Mouse (Mus musculus): Measurements from ENCODE around the gene Fry. TPM values are rescaled to one million over a fixed set of nuclear protein-coding genes. Genes with fewer than 3 reads are reported as not detected.

Fry gene
- polyA plus RNA-seq, 1 experiment from 2014 or later, result 4.1 TPM

- no peak for ATAC-seq
- H3K9ac ChIP-seq, result no peak overlapping the region
- H3K4me2 ChIP-seq, result no peak overlapping the region
- 87% methylated on average over 2 of the region's 2 CpGs for WGBS (ENCODE audit: insufficient replicate concordance)
- H3K36me3 ChIP-seq, result peaks cover 24% of the 10 kb centered on the region
- no peak overlapping the region for H3K4me3 ChIP-seq
- no peaks in the 10 kb centered on the region for H3K4me1 ChIP-seq
- H3K27me3 ChIP-seq (replicated peaks), result no peaks in the 10 kb centered on the region
- peaks cover 22% of the 10 kb centered on the region for H3K9me3 ChIP-seq (replicated peaks)
- no peak overlapping the region for H3K27ac ChIP-seq
Measured at GRCm38 (mm10) chr5:150543184-150543583, 424.7 kb downstream of the Fry start.

Other genes starting within 250 kb of the Fry start
- 0.07 and 0.11 TPM in 2 replicates for gene Rxfp2, start 100.0 kb upstream of the Fry start, polyA plus RNA-seq (2016; fragmentation: Nextera tagmentation; extraction: Ambion mirVana)

Data from liver, embryonic 12.5 days (tissue).